Mouse (Mus musculus) bone marrow, adult 2 months (tissue): ENCODE data around the gene Cldn19.

Source experiments
- CTCF ChIP-seq: fragments of 200-500 bp; IDR thresholded peaks from 2 replicates; pipeline ENCODE4 v1.5.1; 2011; ENCODE audit warnings: low read length, control low read depth; ENCODE audit not compliant: control insufficient read depth, insufficient read depth
- POLR2A ChIP-seq: fragments of 200-500 bp; IDR thresholded peaks from 2 replicates; pipeline ENCODE4 v1.6.1; 2011; ENCODE audit warnings: low read depth, mild to moderate bottlenecking, control low read depth, low read length, borderline replicate concordance; ENCODE audit not compliant: control insufficient read depth

- TF ChIP-seq CTCF: no peak
- no peak for TF ChIP-seq POLR2A
These were observed 29.5 kb upstream of the Cldn19 start for GRCm38 (mm10) chr4:119225719-119226118.
